Mouse (Mus musculus): ENCODE measurements around the gene Nipbl. TPM values are rescaled to one million over a fixed set of nuclear protein-coding genes. Genes with fewer than 3 reads are reported as not detected.
"Not testable (repeated sequence)": the region's sequence is repeated elsewhere in the genome, so short reads cannot be mapped to it uniquely, and the experiment has no call there.

Gene Nipbl
- polyA plus RNA-seq (2015; fragmentation: Nextera tagmentation; extraction: Ambion mirVana) = 13.3 and 15.1 TPM in 2 replicates

GRCm38 (mm10) chr15:8443926-8444889 lies at the start of gene Nipbl:
Gene Nipbl, minus strand, starts transcription at chr15:8444463.
- under 1% methylated on average over 71 of the region's 102 CpGs for WGBS
- Histone ChIP-seq H3K9me3 (replicated peaks) (no peaks in the 10 kb centered on the region), H3K9ac (replicated peaks) (peak within 1 kb of the TSS; percentile 86), H3K4me3 (replicated peaks) (peak within 1 kb of the TSS; percentile 94), H3K27me3 (replicated peaks) (no peaks in the 10 kb centered on the region), H3K4me2 (peak within 1 kb of the TSS; percentile 99), H3K27ac (replicated peaks) (peak within 1 kb of the TSS; percentile 97), H3K4me1 (peaks cover 39% of the 10 kb centered on the region), H3K36me3 (no peaks in the 10 kb centered on the region)
- peak; percentile 94 for ATAC-seq (ENCODE audit: low FRiP score)

GRCm38 (mm10) chr15:8485261-8485660 lies 41.0 kb upstream of the Nipbl start:
- Histone ChIP-seq H3K9ac (replicated peaks) (no peak overlapping the region), H3K9me3 (replicated peaks) (no peaks in the 10 kb centered on the region), H3K27me3 (replicated peaks) (no peaks in the 10 kb centered on the region), H3K4me2 (no peak overlapping the region), H3K4me1 (no peaks in the 10 kb centered on the region), H3K4me3 (replicated peaks) (no peak overlapping the region), H3K36me3 (no peaks in the 10 kb centered on the region), H3K27ac (replicated peaks) (no peak overlapping the region)
- ATAC-seq (ENCODE audit: low FRiP score) = no peak
- 93% methylated on average over 6 of the region's 6 CpGs for WGBS

- Histone ChIP-seq H3K9me3 (replicated peaks) (no peaks in the 10 kb centered on the region), H3K27me3 (replicated peaks) (no peaks in the 10 kb centered on the region), H3K4me3 (replicated peaks) (no peak overlapping the region), H3K4me1 (no peaks in the 10 kb centered on the region), H3K27ac (replicated peaks) (no peak overlapping the region), H3K9ac (replicated peaks) (no peak overlapping the region), H3K4me2 (no peak overlapping the region), H3K36me3 (no peaks in the 10 kb centered on the region)
- no peak for ATAC-seq (ENCODE audit: low FRiP score)
- WGBS = 60% methylated on average over 4 of the region's 4 CpGs
Measured at GRCm38 (mm10) chr15:8469006-8469575, 24.8 kb upstream of the Nipbl start.

- no peak overlapping the region for H3K9ac ChIP-seq (replicated peaks)
- H3K27me3 ChIP-seq (replicated peaks) = no peaks in the 10 kb centered on the region
- no peak for ATAC-seq (ENCODE audit: low FRiP score)
- H3K9me3 ChIP-seq (replicated peaks) = no peaks in the 10 kb centered on the region
- H3K27ac ChIP-seq (replicated peaks) = no peak overlapping the region
- no peaks in the 10 kb centered on the region for H3K4me1 ChIP-seq
- H3K4me3 ChIP-seq (replicated peaks) = no peak overlapping the region
- WGBS = 91% methylated on average over 1 of the region's 1 CpGs
- no peak overlapping the region for H3K4me2 ChIP-seq
- no peaks in the 10 kb centered on the region for H3K36me3 ChIP-seq
Measured at GRCm38 (mm10) chr15:8463521-8463920, 19.3 kb upstream of the Nipbl start.

GRCm38 (mm10) chr15:8462780-8463179 lies 18.5 kb upstream of the Nipbl start:
- H3K27me3 ChIP-seq (replicated peaks) = no peaks in the 10 kb centered on the region
- H3K36me3 ChIP-seq = no peaks in the 10 kb centered on the region
- ATAC-seq (ENCODE audit: low FRiP score) = no peak
- H3K4me1 ChIP-seq = no peaks in the 10 kb centered on the region
- H3K9ac ChIP-seq (replicated peaks) = no peak overlapping the region
- H3K9me3 ChIP-seq (replicated peaks) = no peaks in the 10 kb centered on the region
- 92% methylated on average over 4 of the region's 4 CpGs for WGBS
- no peak overlapping the region for H3K27ac ChIP-seq (replicated peaks)
- H3K4me3 ChIP-seq (replicated peaks) = no peak overlapping the region
- H3K4me2 ChIP-seq = no peak overlapping the region

- 84% methylated on average over 2 of the region's 2 CpGs for WGBS
- ATAC-seq (ENCODE audit: low FRiP score) = no peak
- no peaks in the 10 kb centered on the region for H3K4me1 ChIP-seq
Measured at GRCm38 (mm10) chr15:8460871-8461270, 16.6 kb upstream of the Nipbl start.

GRCm38 (mm10) chr15:8459979-8460378 lies 15.7 kb upstream of the Nipbl start:
- no peak for ATAC-seq (ENCODE audit: low FRiP score)
- Histone ChIP-seq H3K4me2 (no peak overlapping the region), H3K4me3 (replicated peaks) (no peak overlapping the region), H3K4me1 (no peaks in the 10 kb centered on the region), H3K36me3 (no peaks in the 10 kb centered on the region), H3K9ac (replicated peaks) (no peak overlapping the region), H3K27me3 (replicated peaks) (no peaks in the 10 kb centered on the region), H3K27ac (replicated peaks) (no peak overlapping the region), H3K9me3 (replicated peaks) (no peaks in the 10 kb centered on the region)
- 93% methylated on average over 2 of the region's 2 CpGs for WGBS

More at GRCm38 (mm10) chr15:8460871-8461270, 16.6 kb upstream of the Nipbl start:
- H3K4me3 ChIP-seq (replicated peaks) = no peak overlapping the region
- no peaks in the 10 kb centered on the region for H3K36me3 ChIP-seq
- H3K4me2 ChIP-seq = no peak overlapping the region
- H3K27me3 ChIP-seq (replicated peaks) = no peaks in the 10 kb centered on the region
- no peak overlapping the region for H3K9ac ChIP-seq (replicated peaks)
- H3K9me3 ChIP-seq (replicated peaks) = no peaks in the 10 kb centered on the region
- H3K27ac ChIP-seq (replicated peaks) = no peak overlapping the region

- H3K4me3 ChIP-seq (replicated peaks); H3K9me3 ChIP-seq (replicated peaks); H3K4me2 ChIP-seq: not testable (repeated sequence)
Measured at GRCm38 (mm10) chr15:8456223-8456622, 12.0 kb upstream of the Nipbl start.

GRCm38 (mm10) chr15:8455486-8455885 lies 11.2 kb upstream of the Nipbl start:
- no peaks in the 10 kb centered on the region for H3K36me3 ChIP-seq
- no peaks in the 10 kb centered on the region for H3K4me1 ChIP-seq
- H3K9ac ChIP-seq (replicated peaks) = no peak overlapping the region
- no peak overlapping the region for H3K4me2 ChIP-seq
- no peak overlapping the region for H3K27ac ChIP-seq (replicated peaks)
- ATAC-seq (ENCODE audit: low FRiP score) = no peak
- H3K27me3 ChIP-seq (replicated peaks) = no peaks in the 10 kb centered on the region
- H3K4me3 ChIP-seq (replicated peaks) = no peak overlapping the region
- 91% methylated on average over 2 of the region's 2 CpGs for WGBS
- no peaks in the 10 kb centered on the region for H3K9me3 ChIP-seq (replicated peaks)

More at GRCm38 (mm10) chr15:8456223-8456622, 12.0 kb upstream of the Nipbl start:
- H3K27ac ChIP-seq (replicated peaks); H3K9ac ChIP-seq (replicated peaks); ATAC-seq (ENCODE audit: low FRiP score); H3K27me3 ChIP-seq (replicated peaks); H3K4me1 ChIP-seq; H3K36me3 ChIP-seq: not testable (repeated sequence)
- WGBS = 77% methylated on average over 2 of the region's 2 CpGs

GRCm38 (mm10) chr15:8451071-8451470 lies 6.8 kb upstream of the Nipbl start:
- ATAC-seq (ENCODE audit: low FRiP score) = no peak
- H3K27ac ChIP-seq (replicated peaks) = no peak overlapping the region

GRCm38 (mm10) chr15:8447193-8447767 lies 3.0 kb upstream of the Nipbl start:
- WGBS = 66% methylated on average over 8 of the region's 8 CpGs
- no peaks in the 10 kb centered on the region for H3K36me3 ChIP-seq
- H3K9me3 ChIP-seq (replicated peaks) = no peaks in the 10 kb centered on the region
- no peak for ATAC-seq (ENCODE audit: low FRiP score)
- H3K4me3 ChIP-seq (replicated peaks) = peak overlapping the region; percentile 24
- peaks cover 33% of the 10 kb centered on the region for H3K4me1 ChIP-seq
- H3K27ac ChIP-seq (replicated peaks) = no peak overlapping the region
- H3K9ac ChIP-seq (replicated peaks) = 0 out of 2 replicates have a peak overlapping the region, but pooled peaks have one; percentile 20
- H3K27me3 ChIP-seq (replicated peaks) = no peaks in the 10 kb centered on the region
- peak overlapping the region; percentile 99 for H3K4me2 ChIP-seq

More at GRCm38 (mm10) chr15:8451071-8451470, 6.8 kb upstream of the Nipbl start:
- no peak overlapping the region for H3K9ac ChIP-seq (replicated peaks)
- H3K27me3 ChIP-seq (replicated peaks) = no peaks in the 10 kb centered on the region
- H3K36me3 ChIP-seq = no peaks in the 10 kb centered on the region
- no peak overlapping the region for H3K4me2 ChIP-seq
- 49% methylated on average over 3 of the region's 3 CpGs for WGBS
- H3K4me3 ChIP-seq (replicated peaks) = no peak overlapping the region
- no peaks in the 10 kb centered on the region for H3K9me3 ChIP-seq (replicated peaks)
- peaks cover 22% of the 10 kb centered on the region for H3K4me1 ChIP-seq
